Mouse (Mus musculus) CH12.LX (cell line): ENCODE results near the gene Npcd. TPM values are rescaled to one million over a fixed set of nuclear protein-coding genes. Genes with fewer than 3 reads are reported as not detected.

ENCODE experiments used
- DNase-seq: peaks from one replicate; pipeline ENCODE4 v3.0.0-alpha.2; 2013; ENCODE audit errors: extremely low read depth
- H3K27ac ChIP-seq: 2 replicates; pipeline ENCODE4 v1.5.1; 2012; ENCODE audit warnings: low read depth, mild to moderate bottlenecking, control low read depth, moderate library complexity; ENCODE audit not compliant: insufficient read depth
- H3K27me3 ChIP-seq: replicated peaks from 2 replicates; pipeline ENCODE3; 2012; ENCODE audit warnings: inconsistent platforms
- H3K36me3 ChIP-seq, 2 experiments: replicated peaks in 1 of 2; 2 replicates each; pipeline versions ENCODE3 to v1.6.1; 2012; ENCODE audit warnings: inconsistent platforms in 1 of 2, low read length in 1 of 2, mild to moderate bottlenecking in 1 of 2, mixed read lengths in 1 of 2, moderate library complexity in 1 of 2; ENCODE audit not compliant: control insufficient read depth in 1 of 2, insufficient read depth in 1 of 2
- H3K4me1 ChIP-seq, 2 experiments: 2 replicates each; pipeline ENCODE4 v1.6.1; 2012; ENCODE audit warnings: inconsistent platforms in 1 of 2, moderate library complexity in 1 of 2; ENCODE audit not compliant: insufficient read depth in 2 of 2, control insufficient read depth in 1 of 2
- H3K4me2 ChIP-seq: 2 replicates; pipeline ENCODE4 v1.6.1; 2012; ENCODE audit warnings: low read depth, mild to moderate bottlenecking, control low read depth; ENCODE audit not compliant: poor library complexity, insufficient read depth, severe bottlenecking
- H3K4me3 ChIP-seq, 3 experiments: fragments of 150-350 bp in 1 of 3; sonication (generic) in 1 of 3; replicated peaks in 1 of 3; 2 replicates each; pipeline versions ENCODE3 to v1.5.1; 2011 to 2012; ENCODE audit warnings: low read depth in 2 of 3, low read length in 2 of 3, mild to moderate bottlenecking in 2 of 3, moderate library complexity in 2 of 3, control low read depth in 1 of 3, improper control_type of control experiment in 1 of 3, inconsistent platforms in 1 of 3, mixed read lengths in 1 of 3; ENCODE audit not compliant: poor library complexity in 1 of 3
- H3K79me2 ChIP-seq: replicated peaks from 2 replicates; pipeline ENCODE4 v1.6.1; 2012; ENCODE audit warnings: mild to moderate bottlenecking, moderate library complexity; ENCODE audit not compliant: control insufficient read depth, poor library complexity, insufficient read depth, severe bottlenecking; ENCODE audit errors: extremely low read depth
- H3K9ac ChIP-seq: 2 replicates; pipeline ENCODE4 v1.6.1; 2012; ENCODE audit warnings: low read depth, mild to moderate bottlenecking, control low read depth, moderate library complexity; ENCODE audit not compliant: insufficient read depth
- H3K9me3 ChIP-seq: replicated peaks from 2 replicates; pipeline ENCODE3; 2012; ENCODE audit warnings: low read length, inconsistent platforms, mixed read lengths
- BHLHE40 ChIP-seq: IDR thresholded peaks from 2 replicates; pipeline ENCODE4 v1.6.1; 2011; ENCODE audit warnings: mild to moderate bottlenecking, low read depth, low read length, improper control_type of control experiment
- CHD2 ChIP-seq: IDR thresholded peaks from 2 replicates; pipeline ENCODE4 v1.6.1; 2011; ENCODE audit warnings: low read length, improper control_type of control experiment
- CTCF ChIP-seq, 2 experiments: IDR thresholded peaks in 1 of 2; conservative IDR thresholded peaks in 1 of 2; 2 replicates each; pipeline ENCODE4 v1.5.1; 2011 to 2012; ENCODE audit warnings: low read depth in 2 of 2, low read length in 2 of 2, improper control_type of control experiment in 1 of 2, inconsistent platforms in 1 of 2, mild to moderate bottlenecking in 1 of 2, moderate library complexity in 1 of 2
- E2F4 ChIP-seq: IDR thresholded peaks from 2 replicates; pipeline ENCODE4 v1.6.1; 2011; ENCODE audit warnings: low read depth, low read length, improper control_type of control experiment; ENCODE audit not compliant: insufficient replicate concordance
- ELF1 ChIP-seq: IDR thresholded peaks from 2 replicates; pipeline ENCODE4 v1.6.1; 2014; ENCODE audit warnings: low read depth, mild to moderate bottlenecking, inconsistent platforms, low read length, improper control_type of control experiment
- EP300 ChIP-seq: IDR thresholded peaks from 2 replicates; pipeline ENCODE4 v1.6.1; 2011; ENCODE audit warnings: low read length, improper control_type of control experiment
- ETS1 ChIP-seq: conservative IDR thresholded peaks from 2 replicates; pipeline ENCODE4 v1.6.1; 2012; ENCODE audit warnings: low read depth, mild to moderate bottlenecking, inconsistent platforms, low read length, improper control_type of control experiment, moderate library complexity
- GABPA ChIP-seq: IDR thresholded peaks from 2 replicates; pipeline ENCODE4 v1.6.1; 2012; ENCODE audit warnings: low read depth, low read length, improper control_type of control experiment, inconsistent platforms; ENCODE audit not compliant: insufficient replicate concordance
- IRF4 ChIP-seq: IDR thresholded peaks from 2 replicates; pipeline ENCODE4 v1.6.1; 2014; ENCODE audit warnings: low read depth, mild to moderate bottlenecking, inconsistent platforms, low read length, improper control_type of control experiment
- JUND ChIP-seq: conservative IDR thresholded peaks from 2 replicates; pipeline ENCODE4 v1.6.1; 2011; ENCODE audit warnings: low read depth, low read length, improper control_type of control experiment
- MAFK ChIP-seq: IDR thresholded peaks from 2 replicates; pipeline ENCODE4 v1.6.1; 2011; ENCODE audit warnings: low read length, improper control_type of control experiment; ENCODE audit not compliant: insufficient replicate concordance
- MAX ChIP-seq: IDR thresholded peaks from 2 replicates; pipeline ENCODE4 v1.6.1; 2011; ENCODE audit warnings: low read length, improper control_type of control experiment
- MXI1 ChIP-seq: IDR thresholded peaks from 2 replicates; pipeline ENCODE4 v1.6.1; 2011; ENCODE audit warnings: mild to moderate bottlenecking, low read depth, low read length, improper control_type of control experiment
- MYC ChIP-seq: IDR thresholded peaks from 2 replicates; pipeline ENCODE4 v1.6.1; 2011; ENCODE audit warnings: low read depth, mild to moderate bottlenecking, improper control_type of control experiment, low read length
- PAX5 ChIP-seq: IDR thresholded peaks from 2 replicates; pipeline ENCODE4 v1.6.1; 2012; ENCODE audit warnings: low read length, inconsistent platforms, mixed read lengths
- POLR2AphosphoS2 ChIP-seq: IDR thresholded peaks from 2 replicates; pipeline ENCODE4 v1.6.1; 2011; ENCODE audit warnings: low read depth, low read length, improper control_type of control experiment
- SMC3 ChIP-seq: IDR thresholded peaks from 2 replicates; pipeline ENCODE4 v1.6.1; 2011; ENCODE audit warnings: low read depth, low read length, improper control_type of control experiment
- UBTF ChIP-seq: IDR thresholded peaks from 2 replicates; pipeline ENCODE4 v1.6.1; 2012; ENCODE audit warnings: low read depth, mild to moderate bottlenecking, inconsistent platforms, low read length, improper control_type of control experiment, moderate library complexity
- USF1 ChIP-seq: IDR thresholded peaks from 2 replicates; pipeline ENCODE4 v1.6.1; 2014; ENCODE audit warnings: low read depth, mild to moderate bottlenecking, inconsistent platforms, low read length, improper control_type of control experiment
- USF2 ChIP-seq: conservative IDR thresholded peaks from 2 replicates; pipeline ENCODE4 v1.6.1; 2011; ENCODE audit warnings: low read depth, low read length, improper control_type of control experiment
- ZC3H11A ChIP-seq: IDR thresholded peaks from 2 replicates; pipeline ENCODE4 v1.6.1; 2012; ENCODE audit warnings: low read depth, mild to moderate bottlenecking, inconsistent platforms, low read length, improper control_type of control experiment
- ZKSCAN1 ChIP-seq: IDR thresholded peaks from 2 replicates; pipeline ENCODE4 v1.6.1; 2012; ENCODE audit warnings: low read depth, inconsistent platforms, low read length, improper control_type of control experiment, borderline replicate concordance
- ZMIZ1 ChIP-seq: IDR thresholded peaks from 2 replicates; pipeline ENCODE4 v1.6.1; 2012; ENCODE audit warnings: low read depth, mild to moderate bottlenecking, inconsistent platforms, low read length, improper control_type of control experiment
- dilution Hi-C: fragments of 300-500 bp; cut with MboI; formaldehyde crosslinking; loops from 2 replicates; pipeline ENCODE4 v1.14.3; 2020; ENCODE audit warnings: low sequenced_read_pairs; ENCODE audit not compliant: extremely low pct_unique_long_range_greater_than_20kb, extremely low pct_ligation_motif_present
- in situ Hi-C: fragments of 300-500 bp; cut with MboI; formaldehyde crosslinking; loops from 3 replicates; pipeline ENCODE4 v1.14.3; 2019; ENCODE audit warnings: low sequenced_read_pairs, low pct_ligation_motif_present, low pct_unique_long_range_greater_than_20kb, mixed read lengths
- polyA plus RNA-seq: library from polyadenylated mRNA; unstranded; fragments of >175 nt; gene quantifications from 2 replicates; pipeline ENCODE4 v1.2.1, GENCODE M21; 2012; ENCODE audit warnings: low read depth; ENCODE audit not compliant: insufficient read length
- total RNA-seq, 2 experiments: library from RNA; depleted of rRNA; stranded (reverse); fragments of 300-350 nt in 1 of 2; fragments of >200 nt in 1 of 2; gene quantifications; 2 replicates each; pipeline ENCODE4 v1.2.3; 2012 to 2014

The Npcd gene
- total and polyA plus RNA-seq, 3 experiments = 0.59 TPM; not detected in 2

GRCm38 (mm10) chr15:79750266-79750665 is 83.8 kb downstream of the Npcd start:
- Histone ChIP-seq H3K9ac (no peak overlapping the region), H3K9me3 (no peaks in the 10 kb centered on the region), H3K4me2 (no peak overlapping the region), H3K27me3 (no peaks in the 10 kb centered on the region), H3K27ac (no peak overlapping the region), H3K4me1 (peaks cover 5 to 42% of the 10 kb centered on the region in 2 experiments)
- dilution Hi-C loops = no loop called here
- no peak for TF ChIP-seq CHD2
- TF ChIP-seq ZMIZ1 = no peak
- no peak for TF ChIP-seq MAFK
- no peak for TF ChIP-seq ELF1
- TF ChIP-seq USF1 = no peak
- no peak for TF ChIP-seq UBTF
- no peak for TF ChIP-seq ETS1
- TF ChIP-seq POLR2AphosphoS2 = no peak
- TF ChIP-seq CTCF (conservative IDR thresholded peaks at IDR 0.05 in 1 of 2, IDR thresholded peaks at IDR 0.05 in 1 of 2; ENCODE audit: low read depth in 2 of 2, low read length in 2 of 2) = no peak
- no peak for TF ChIP-seq JUND
- TF ChIP-seq ZKSCAN1 = no peak
- no peak for TF ChIP-seq MYC
- no peak for TF ChIP-seq MAX
- no peak for TF ChIP-seq E2F4
- TF ChIP-seq EP300 = no peak
- no peak for TF ChIP-seq SMC3
- no peak for TF ChIP-seq GABPA
- TF ChIP-seq IRF4 = no peak
- no peak for TF ChIP-seq ZC3H11A
- no peak for TF ChIP-seq MXI1
- TF ChIP-seq, all 38 proteins: peak for 0
- in situ Hi-C loops = no loop called here
- Histone ChIP-seq H3K4me3 (no peak overlapping the region), H3K79me2 (no peaks in the 10 kb centered on the region), H3K36me3 (peaks cover 3 to 40% of the 10 kb centered on the region in 2 experiments)
- DNase-seq = no peak

DNA sequence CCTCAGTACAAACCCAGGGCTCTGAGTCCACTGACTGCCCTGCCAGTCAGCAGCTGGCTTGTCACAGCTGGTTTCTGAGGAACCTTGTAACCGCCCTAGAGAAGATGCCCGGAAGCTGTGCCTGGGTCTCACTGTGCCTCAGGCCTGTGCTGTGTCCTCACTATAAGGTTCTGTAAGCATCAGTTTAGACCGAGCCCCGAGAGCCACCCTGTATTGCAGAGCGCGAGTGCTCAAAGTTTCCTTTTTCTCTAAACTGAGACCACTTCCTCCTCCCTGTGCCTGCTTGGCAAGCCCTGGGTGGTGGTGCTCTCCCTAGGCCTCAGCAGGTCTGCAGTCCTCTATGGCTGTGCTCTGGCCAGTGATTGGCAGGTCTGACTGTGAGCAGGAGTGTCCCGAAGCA is 84.9 kb downstream of the Npcd start:
- no peaks in the 10 kb centered on the region for H3K79me2 ChIP-seq
- H3K4me2 ChIP-seq = no peak overlapping the region
- no peaks in the 10 kb centered on the region for H3K9me3 ChIP-seq
- H3K4me1 ChIP-seq = peaks cover 8 to 50% of the 10 kb centered on the region in 2 experiments
- H3K9ac ChIP-seq = no peak overlapping the region
- H3K27ac ChIP-seq = no peak overlapping the region
- in situ Hi-C loops = loop anchor here (10.0 kb wide), 1 partner anchor 346 kb away; the partner anchor contains the start of genes Rpl3 and Syngr1
- dilution Hi-C loops = no loop called here
- TF ChIP-seq MAFK (no peak), SMC3 (no peak), USF2 (no peak), MYC (no peak), CHD2 (no peak), E2F4 (no peak), UBTF (no peak), JUND (no peak), BHLHE40 (no peak), EP300 (no peak), PAX5 (no peak), POLR2AphosphoS2 (no peak), IRF4 (no peak)
- TF ChIP-seq, all 38 proteins: peak for 0
- DNase-seq = no peak
- Histone ChIP-seq H3K4me3 (no peak overlapping the region), H3K36me3 (peaks cover 3 to 47% of the 10 kb centered on the region in 2 experiments), H3K27me3 (no peaks in the 10 kb centered on the region)
